Mouse (Mus musculus) stomach, postnatal 0 days (tissue): ENCODE results near the gene Dpy19l3.

Experiments used
- CTCF ChIP-seq: IDR thresholded peaks from 2 replicates; pipeline ENCODE4 v1.5.1; 2016; ENCODE audit warnings: antibody characterized with exemption, low read depth, mild to moderate bottlenecking, moderate library complexity
- EP300 ChIP-seq: optimal IDR thresholded peaks from 2 replicates; pipeline ENCODE3; 2016; ENCODE audit warnings: antibody characterized with exemption

DNA sequence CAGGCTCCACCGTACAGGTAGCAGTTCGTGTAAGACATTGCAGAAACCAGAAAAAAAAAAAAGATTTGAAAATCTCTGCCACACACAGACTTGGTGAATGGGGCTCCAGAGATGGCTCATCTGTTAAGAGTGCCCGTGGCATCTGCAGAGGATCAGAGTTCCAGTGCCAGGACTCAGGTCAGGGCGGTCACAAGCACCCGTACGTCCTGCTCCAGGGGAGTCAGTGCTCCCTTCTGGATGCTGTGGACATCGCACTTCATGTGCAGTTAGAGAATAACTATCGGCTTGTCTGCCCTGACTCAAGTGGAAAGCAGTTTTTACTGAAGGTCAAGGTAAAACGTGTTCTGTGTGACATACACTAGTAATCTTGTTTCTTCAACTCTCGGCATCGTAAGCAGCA, 10.2 kb upstream of the Dpy19l3 start:
- TF ChIP-seq CTCF (no peak), EP300 (no peak)
